Mouse (Mus musculus) megakaryocyte progenitor cell, adult 5-6 weeks (primary cell): ENCODE measurements around the gene Zhx3. TPM values are rescaled to one million over a fixed set of nuclear protein-coding genes. Genes with fewer than 3 reads are reported as not detected.

Source experiments
- ATAC-seq: replicated peaks from 2 replicates; pipeline ENCODE4 v1.8.0; 2016; ENCODE audit warnings: mild to moderate bottlenecking, moderate TSS enrichment, inconsistent platforms; ENCODE audit not compliant: poor library complexity
- total RNA-seq, 2 experiments: library from RNA; stranded (forward) in 1 of 2; stranded (reverse) in 1 of 2; fragments of 157-497, 149-512 nt in 1 of 2; fragments of 200-1000 nt in 1 of 2; gene quantifications; 2 replicates each; pipeline versions ENCODE4 v1.2.3 to v1.2.4; 2015 to 2017

Gene Zhx3
- total RNA-seq, 2 experiments from 2014 or later = 3.1 to 5.9 TPM

- no peak for ATAC-seq
Measured at GRCm38 (mm10) chr2:160764386-160764785, 108.4 kb downstream of the Zhx3 start.

- no peak for ATAC-seq
Measured at GRCm38 (mm10) chr2:160763816-160764215, 109.0 kb downstream of the Zhx3 start.

GRCm38 (mm10) chr2:160760433-160761184, 112.2 kb downstream of the Zhx3 start:
- peak; percentile 72 for ATAC-seq

GRCm38 (mm10) chr2:160756583-160757203, 116.1 kb downstream of the Zhx3 start:
- no peak for ATAC-seq

- ATAC-seq = no peak
Measured at GRCm38 (mm10) chr2:160747075-160747474, 125.7 kb downstream of the Zhx3 start.

- ATAC-seq = no peak
Measured at GRCm38 (mm10) chr2:160746637-160747036, 126.2 kb downstream of the Zhx3 start.

GRCm38 (mm10) chr2:160745497-160745896, 127.3 kb downstream of the Zhx3 start:
- ATAC-seq = peak; percentile 35

GRCm38 (mm10) chr2:160744823-160745210, 128.0 kb downstream of the Zhx3 start:
- peak; percentile 56 for ATAC-seq

GRCm38 (mm10) chr2:160744040-160744822, 128.6 kb downstream of the Zhx3 start:
- ATAC-seq = peak; percentile 33

GRCm38 (mm10) chr2:160742161-160742609, 130.6 kb downstream of the Zhx3 start:
- 0 out of 2 replicates have a peak, but pooled peaks have one; percentile 15 for ATAC-seq

- peak; percentile 38 for ATAC-seq
Measured at GRCm38 (mm10) chr2:160741580-160741979, 131.2 kb downstream of the Zhx3 start.

GRCm38 (mm10) chr2:160740521-160741156, 132.2 kb downstream of the Zhx3 start:
- no peak for ATAC-seq

GRCm38 (mm10) chr2:160739647-160740356, 133.0 kb downstream of the Zhx3 start:
- no peak for ATAC-seq

GRCm38 (mm10) chr2:160738354-160738753, 134.4 kb downstream of the Zhx3 start:
- no peak for ATAC-seq

GRCm38 (mm10) chr2:160736466-160736865, 136.3 kb downstream of the Zhx3 start:
- no peak for ATAC-seq

GRCm38 (mm10) chr2:160735706-160736310, 137.0 kb downstream of the Zhx3 start:
- ATAC-seq = no peak

- no peak for ATAC-seq
Measured at GRCm38 (mm10) chr2:160734331-160734730, 138.5 kb downstream of the Zhx3 start.

GRCm38 (mm10) chr2:160733131-160733531, 139.7 kb downstream of the Zhx3 start:
- no peak for ATAC-seq

GRCm38 (mm10) chr2:160732420-160732995, 140.3 kb downstream of the Zhx3 start:
- no peak for ATAC-seq

GRCm38 (mm10) chr2:160731839-160732261, 140.9 kb downstream of the Zhx3 start:
- ATAC-seq = no peak
